Mouse (Mus musculus): ENCODE results near the gene Ncam1.

DNA sequence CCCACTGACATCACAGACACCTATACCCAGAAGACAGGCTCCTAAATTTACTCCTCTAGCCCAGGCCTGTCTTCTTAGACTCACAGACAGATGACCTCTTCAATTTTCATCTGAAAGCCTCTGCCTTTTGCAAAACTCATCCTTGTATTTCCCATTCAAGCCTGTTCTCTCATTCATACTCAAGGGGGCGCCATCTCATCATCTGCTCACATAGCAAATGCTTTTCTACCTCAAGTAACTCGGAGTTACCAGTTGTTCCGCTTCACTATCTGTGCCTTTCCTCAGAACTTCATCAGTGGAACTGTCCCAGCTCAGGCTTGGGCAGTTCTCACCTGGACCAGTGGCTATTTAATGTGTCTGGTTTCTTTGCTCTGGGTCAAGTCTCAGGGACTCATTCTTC lies 181.5 kb downstream of the Ncam1 start:
- TF ChIP-seq POLR2A (IDR thresholded peaks at IDR 0.05; ENCODE audit: borderline replicate concordance, low read depth, low read length) (no peak), CTCF (IDR thresholded peaks at IDR 0.05; ENCODE audit: low read depth, low read length) (no peak)

Measured in bone marrow macrophage, adult 2 months (primary cell).